Mouse (Mus musculus) CH12.LX (cell line): ENCODE results near the gene Nop16.

Source experiments
- CHD1 ChIP-seq: IDR thresholded peaks from 2 replicates; pipeline ENCODE4 v1.6.1; 2012; ENCODE audit warnings: low read depth, low read length, improper control_type of control experiment, inconsistent platforms
- CTCF ChIP-seq, 2 experiments: IDR thresholded peaks in 1 of 2; conservative IDR thresholded peaks in 1 of 2; 2 replicates each; pipeline ENCODE4 v1.5.1; 2011 to 2012; ENCODE audit warnings: low read depth in 2 of 2, low read length in 2 of 2, improper control_type of control experiment in 1 of 2, inconsistent platforms in 1 of 2, mild to moderate bottlenecking in 1 of 2, moderate library complexity in 1 of 2
- EP300 ChIP-seq: IDR thresholded peaks from 2 replicates; pipeline ENCODE4 v1.6.1; 2011; ENCODE audit warnings: low read length, improper control_type of control experiment
- GABPA ChIP-seq: IDR thresholded peaks from 2 replicates; pipeline ENCODE4 v1.6.1; 2012; ENCODE audit warnings: low read depth, low read length, improper control_type of control experiment, inconsistent platforms; ENCODE audit not compliant: insufficient replicate concordance
- MAZ ChIP-seq: IDR thresholded peaks from 2 replicates; pipeline ENCODE4 v1.6.1; 2012; ENCODE audit warnings: low read depth, mild to moderate bottlenecking, inconsistent platforms, low read length, improper control_type of control experiment, moderate library complexity
- MEF2A ChIP-seq: IDR thresholded peaks from 2 replicates; pipeline ENCODE4 v1.6.1; 2014; ENCODE audit warnings: low read depth, mild to moderate bottlenecking, inconsistent platforms, low read length, improper control_type of control experiment, borderline replicate concordance
- POLR2A ChIP-seq: IDR thresholded peaks from 2 replicates; pipeline ENCODE4 v1.6.1; 2011; ENCODE audit warnings: low read depth, mild to moderate bottlenecking, improper control_type of control experiment, low read length

GRCm38 (mm10) chr13:54556796-54557195, 33.1 kb downstream of the Nop16 start:
- TF ChIP-seq CTCF (conservative IDR thresholded peaks at IDR 0.05 in 1 of 2, IDR thresholded peaks at IDR 0.05 in 1 of 2; ENCODE audit: low read depth in 2 of 2, low read length in 2 of 2) (no peak), POLR2A (no peak), GABPA (no peak), CHD1 (no peak), MAZ (no peak), EP300 (no peak), MEF2A (no peak)
